Mouse (Mus musculus): ENCODE results near the gene Mfsd6. TPM values are rescaled to one million over a fixed set of nuclear protein-coding genes. Genes with fewer than 3 reads are reported as not detected.

The Mfsd6 gene
- polyA plus RNA-seq, 1 experiment from 2014 or later, result 3.2 TPM

- Histone ChIP-seq H3K36me3 (ENCODE audit: insufficient read depth, low read length) (0 out of 2 replicates have a peak, but pooled peaks cover 3% of the 10 kb centered on the region), H3K4me1 (replicated peaks; ENCODE audit: insufficient read depth, low read length) (peaks cover 3% of the 10 kb centered on the region; the same call in 1 of the 2 replicates), H3K9me3 (replicated peaks; ENCODE audit: low read length) (no peaks in the 10 kb centered on the region), H3K4me3 (replicated peaks; ENCODE audit: low read depth, low read length) (no peak overlapping the region), H3K27ac (no peak overlapping the region), H3K4me2 (ENCODE audit: low read length) (no peak overlapping the region), H3K27me3 (ENCODE audit: insufficient read depth, low read length) (no peaks in the 10 kb centered on the region), H3K9ac (ENCODE audit: low read depth, low read length) (no peak overlapping the region)
- 93% methylated on average over 3 of the region's 3 CpGs for WGBS
- no peak for TF ChIP-seq CTCF (IDR thresholded peaks at IDR 0.05; ENCODE audit: low read depth)
- ATAC-seq (replicated peaks; ENCODE audit: low FRiP score, low read depth), result no peak
- no peak for DNase-seq (ENCODE audit: low spot score)
These were observed 91.3 kb downstream of the Mfsd6 start for GRCm38 (mm10) chr1:52635932-52636331.

GRCm38 (mm10) chr1:52634251-52634650 lies 93.0 kb downstream of the Mfsd6 start:
- H3K4me2 ChIP-seq (ENCODE audit: low read length), result no peak overlapping the region
- DNase-seq (ENCODE audit: low spot score) (no peak), ATAC-seq (replicated peaks; ENCODE audit: low FRiP score, low read depth) (no peak)
- 0 out of 2 replicates have a peak, but pooled peaks cover 3% of the 10 kb centered on the region for H3K36me3 ChIP-seq (ENCODE audit: insufficient read depth, low read length)
- H3K4me1 ChIP-seq (replicated peaks; ENCODE audit: insufficient read depth, low read length), result peaks cover 3% of the 10 kb centered on the region; the same call in 1 of the 2 replicates
- H3K27ac ChIP-seq, result no peak overlapping the region
- H3K27me3 ChIP-seq (ENCODE audit: insufficient read depth, low read length), result no peaks in the 10 kb centered on the region
- H3K4me3 ChIP-seq (replicated peaks; ENCODE audit: low read depth, low read length), result no peak overlapping the region
- H3K9ac ChIP-seq (ENCODE audit: low read depth, low read length), result no peak overlapping the region
- no peak for TF ChIP-seq CTCF (IDR thresholded peaks at IDR 0.05; ENCODE audit: low read depth)
- WGBS, result 92% methylated on average over 6 of the region's 6 CpGs
- no peaks in the 10 kb centered on the region for H3K9me3 ChIP-seq (replicated peaks; ENCODE audit: low read length)

GRCm38 (mm10) chr1:52631570-52631969 lies 95.7 kb downstream of the Mfsd6 start:
- Histone ChIP-seq H3K9ac (ENCODE audit: low read depth, low read length) (no peak overlapping the region), H3K4me3 (replicated peaks; ENCODE audit: low read depth, low read length) (peak overlapping the region; percentile 95; the same call in 1 of the 2 replicates)
- ATAC-seq (replicated peaks; ENCODE audit: low FRiP score, low read depth), result no peak

GRCm38 (mm10) chr1:52630937-52631299 lies 96.3 kb downstream of the Mfsd6 start:
- Histone ChIP-seq H3K36me3 (ENCODE audit: insufficient read depth, low read length) (no peaks in the 10 kb centered on the region), H3K9ac (ENCODE audit: low read depth, low read length) (peak overlapping the region; percentile 73), H3K27ac (peak overlapping the region; percentile 77), H3K4me1 (replicated peaks; ENCODE audit: insufficient read depth, low read length) (peaks cover 3% of the 10 kb centered on the region; the same call in 1 of the 2 replicates), H3K4me2 (ENCODE audit: low read length) (peak overlapping the region; percentile 53), H3K9me3 (replicated peaks; ENCODE audit: low read length) (no peaks in the 10 kb centered on the region), H3K27me3 (ENCODE audit: insufficient read depth, low read length) (no peaks in the 10 kb centered on the region), H3K4me3 (replicated peaks; ENCODE audit: low read depth, low read length) (peak overlapping the region; percentile 95)
- TF ChIP-seq CTCF (IDR thresholded peaks at IDR 0.05; ENCODE audit: low read depth), result no peak
- WGBS, result under 1% methylated on average over 6 of the region's 6 CpGs
- ATAC-seq (replicated peaks; ENCODE audit: low FRiP score, low read depth) (peak; percentile 67), DNase-seq (ENCODE audit: low spot score) (peak; percentile 67)

More at GRCm38 (mm10) chr1:52631570-52631969, 95.7 kb downstream of the Mfsd6 start:
- Histone ChIP-seq H3K9me3 (replicated peaks; ENCODE audit: low read length) (no peaks in the 10 kb centered on the region), H3K36me3 (ENCODE audit: insufficient read depth, low read length) (no peaks in the 10 kb centered on the region), H3K4me2 (ENCODE audit: low read length) (peak overlapping the region; percentile 53), H3K27ac (no peak overlapping the region), H3K27me3 (ENCODE audit: insufficient read depth, low read length) (no peaks in the 10 kb centered on the region), H3K4me1 (replicated peaks; ENCODE audit: insufficient read depth, low read length) (peaks cover 3% of the 10 kb centered on the region; the same call in 1 of the 2 replicates)
- WGBS, result 55% methylated on average over 2 of the region's 2 CpGs
- TF ChIP-seq CTCF (IDR thresholded peaks at IDR 0.05; ENCODE audit: low read depth), result peak; percentile 46
- no peak for DNase-seq (ENCODE audit: low spot score)

GRCm38 (mm10) chr1:52630248-52630936 lies 96.9 kb downstream of the Mfsd6 start, which contains the start of gene Nemp2:
Gene Nemp2 (plus strand): TSS chr1:52630703.
- Histone ChIP-seq H3K4me3 (replicated peaks; ENCODE audit: low read depth, low read length) (peak within 1 kb of the TSS; percentile 95), H3K9ac (ENCODE audit: low read depth, low read length) (peak within 1 kb of the TSS; percentile 73), H3K27me3 (ENCODE audit: insufficient read depth, low read length) (no peaks in the 10 kb centered on the region), H3K9me3 (replicated peaks; ENCODE audit: low read length) (no peaks in the 10 kb centered on the region), H3K4me2 (ENCODE audit: low read length) (peak within 1 kb of the TSS; percentile 53), H3K27ac (peak within 1 kb of the TSS; percentile 77), H3K36me3 (ENCODE audit: insufficient read depth, low read length) (no peaks in the 10 kb centered on the region), H3K4me1 (replicated peaks; ENCODE audit: insufficient read depth, low read length) (peaks cover 3% of the 10 kb centered on the region; the same call in 1 of the 2 replicates)
- peak; percentile 96 for DNase-seq (ENCODE audit: low spot score)
- peak; percentile 97 for TF ChIP-seq CTCF (IDR thresholded peaks at IDR 0.05; ENCODE audit: low read depth)
- WGBS, result under 1% methylated on average over 44 of the region's 44 CpGs
- ATAC-seq (replicated peaks; ENCODE audit: low FRiP score, low read depth), result peak; percentile 93

GRCm38 (mm10) chr1:52620442-52620841 lies 106.8 kb downstream of the Mfsd6 start:
- DNase-seq (ENCODE audit: low spot score), result no peak
- H3K27me3 ChIP-seq (ENCODE audit: insufficient read depth, low read length), result no peaks in the 10 kb centered on the region

More at GRCm38 (mm10) chr1:52620442-52620841, 106.8 kb downstream of the Mfsd6 start:
- Histone ChIP-seq H3K4me1 (replicated peaks; ENCODE audit: insufficient read depth, low read length) (no peaks in the 10 kb centered on the region), H3K36me3 (ENCODE audit: insufficient read depth, low read length) (no peaks in the 10 kb centered on the region), H3K9me3 (replicated peaks; ENCODE audit: low read length) (no peaks in the 10 kb centered on the region), H3K27ac (no peak overlapping the region), H3K4me3 (replicated peaks; ENCODE audit: low read depth, low read length) (no peak overlapping the region), H3K4me2 (ENCODE audit: low read length) (no peak overlapping the region), H3K9ac (ENCODE audit: low read depth, low read length) (no peak overlapping the region)
- no peak for TF ChIP-seq CTCF (IDR thresholded peaks at IDR 0.05; ENCODE audit: low read depth)
- ATAC-seq (replicated peaks; ENCODE audit: low FRiP score, low read depth), result no peak
